Mouse (Mus musculus) ES-E14 (cell line): ENCODE data around the gene Rwdd3. TPM values are rescaled to one million over a fixed set of nuclear protein-coding genes. Genes with fewer than 3 reads are reported as not detected.

Experiments
- DNase-seq: peaks from one replicate; pipeline ENCODE4 v3.0.0-alpha.2; 2013; ENCODE audit warnings: low read depth, low spot score
- H3K27ac ChIP-seq: 2 replicates; pipeline ENCODE4 v1.5.1; 2012; ENCODE audit warnings: low read depth, mild to moderate bottlenecking, low read length, moderate library complexity, mixed read lengths; ENCODE audit not compliant: poor library complexity, insufficient read depth, severe bottlenecking
- H3K36me3 ChIP-seq: 2 replicates; pipeline ENCODE4 v1.6.1; 2012; ENCODE audit warnings: mild to moderate bottlenecking, low read length, moderate library complexity, mixed read lengths; ENCODE audit not compliant: control insufficient read depth, poor library complexity, insufficient read depth, severe bottlenecking
- H3K4me1 ChIP-seq, 2 experiments: fragments of 150-350 bp in 1 of 2; sonication (generic) in 1 of 2; 2 replicates each; pipeline ENCODE4 v1.6.1; 2012; ENCODE audit warnings: low read length in 2 of 2, mild to moderate bottlenecking in 1 of 2, mixed read lengths in 1 of 2; ENCODE audit not compliant: control insufficient read depth in 2 of 2, insufficient read depth in 2 of 2, poor library complexity in 1 of 2
- H3K4me3 ChIP-seq, 2 experiments: fragments of 150-350 bp in 1 of 2; sonication (generic) in 1 of 2; 2 replicates each; pipeline ENCODE4 v1.5.1; 2012; ENCODE audit warnings: low read length in 2 of 2, low read depth in 1 of 2, mild to moderate bottlenecking in 1 of 2, mixed read lengths in 1 of 2; ENCODE audit not compliant: insufficient read depth in 1 of 2, poor library complexity in 1 of 2, severe bottlenecking in 1 of 2
- H3K9ac ChIP-seq: 2 replicates; pipeline ENCODE4 v1.6.1; 2012; ENCODE audit warnings: low read depth, mild to moderate bottlenecking, low read length, mixed read lengths; ENCODE audit not compliant: poor library complexity, insufficient read depth, severe bottlenecking
- H3K9me3 ChIP-seq: fragments of 150-350 bp; sonication (generic); 2 replicates; pipeline ENCODE4 v1.6.1; 2012; ENCODE audit warnings: low read depth, mild to moderate bottlenecking, low read length; ENCODE audit not compliant: control insufficient read depth, insufficient read depth
- CHD2 ChIP-seq: IDR thresholded peaks from 2 replicates; pipeline ENCODE4 v1.6.1; 2014; ENCODE audit warnings: mild to moderate bottlenecking, low read depth, low read length, inconsistent platforms
- HCFC1 ChIP-seq: IDR thresholded peaks from 2 replicates; pipeline ENCODE4 v1.6.1; 2012; ENCODE audit warnings: low read length, inconsistent platforms, borderline replicate concordance; ENCODE audit not compliant: insufficient read depth
- MAFK ChIP-seq: IDR thresholded peaks from 2 replicates; pipeline ENCODE4 v1.6.1; 2014; ENCODE audit warnings: mild to moderate bottlenecking, low read depth, low read length, inconsistent platforms; ENCODE audit not compliant: insufficient read depth
- ZC3H11A ChIP-seq: IDR thresholded peaks from 2 replicates; pipeline ENCODE4 v1.6.1; 2012; ENCODE audit warnings: low read depth, mild to moderate bottlenecking, inconsistent platforms, low read length, borderline replicate concordance
- ZNF384 ChIP-seq: IDR thresholded peaks from 2 replicates; pipeline ENCODE4 v1.6.1; 2012; ENCODE audit warnings: low read depth, low read length, inconsistent platforms
- in situ Hi-C, 2 experiments: fragments of 600-800 bp; cut with MboI; formaldehyde crosslinking; loops; one replicate each; pipeline ENCODE4 v1.15.1; 2025; ENCODE audit warnings: low sequenced_read_pairs in 2 of 2, inconsistent platforms in 1 of 2; ENCODE audit not compliant: unreplicated experiment in 2 of 2
- total RNA-seq: library from RNA; depleted of rRNA; stranded (reverse); fragments of 300-350 nt; gene quantifications from 2 replicates; pipeline ENCODE4 v1.2.3, GENCODE M21; 2012

The Rwdd3 gene
- total RNA-seq, 1 experiment, result 3.7 TPM

- DNase-seq, result no peak
- no peaks in the 10 kb centered on the region for H3K4me1 ChIP-seq
- no peaks in the 10 kb centered on the region for H3K36me3 ChIP-seq
- no peak overlapping the region for H3K9ac ChIP-seq
- no peak for TF ChIP-seq ZNF384
- no peak for TF ChIP-seq MAFK
- no peak overlapping the region for H3K27ac ChIP-seq
- H3K4me3 ChIP-seq, result no peak overlapping the region
- no peaks in the 10 kb centered on the region for H3K9me3 ChIP-seq
- in situ Hi-C loops, result no loop called here
Measured at GRCm38 (mm10) chr3:121187510-121187909, 16.0 kb upstream of the Rwdd3 start.

GRCm38 (mm10) chr3:121186925-121187324 is 15.4 kb upstream of the Rwdd3 start:
- DNase-seq, result no peak
- Histone ChIP-seq H3K9ac (no peak overlapping the region), H3K9me3 (no peaks in the 10 kb centered on the region), H3K4me1 (no peaks in the 10 kb centered on the region), H3K36me3 (no peaks in the 10 kb centered on the region), H3K4me3 (no peak overlapping the region), H3K27ac (no peak overlapping the region)
- in situ Hi-C loops, result no loop called here
- TF ChIP-seq MAFK (no peak), HCFC1 (no peak), ZNF384 (no peak), CHD2 (no peak), ZC3H11A (no peak)

- Histone ChIP-seq H3K36me3 (no peaks in the 10 kb centered on the region), H3K9me3 (no peaks in the 10 kb centered on the region), H3K4me3 (no peak overlapping the region), H3K27ac (no peak overlapping the region), H3K9ac (no peak overlapping the region), H3K4me1 (no peaks in the 10 kb centered on the region)
- no peak for DNase-seq
- TF ChIP-seq CHD2 (no peak), ZNF384 (no peak)
- in situ Hi-C loops, result no loop called here
Measured at GRCm38 (mm10) chr3:121185197-121185596, 13.7 kb upstream of the Rwdd3 start.

DNA sequence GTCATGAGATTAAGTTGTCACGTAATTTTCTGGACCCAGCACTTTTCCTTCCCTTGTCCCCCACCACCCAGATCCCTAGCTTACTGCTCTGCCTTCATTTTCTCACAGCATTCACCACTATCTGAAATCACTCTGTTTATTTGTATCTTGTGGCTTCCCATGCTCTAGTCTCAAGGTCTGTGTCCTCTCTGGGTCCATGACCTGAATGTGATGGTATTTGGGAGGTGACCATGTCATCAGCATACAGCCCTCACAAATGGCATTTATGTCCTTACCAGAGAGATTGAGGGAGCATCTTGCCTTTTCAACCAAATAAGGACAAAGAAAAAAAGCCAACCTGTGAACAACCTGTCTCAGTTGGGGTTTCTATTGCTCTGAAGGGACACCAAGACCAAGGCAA is 4.5 kb upstream of the Rwdd3 start:
- Histone ChIP-seq H3K4me3 (no peak overlapping the region), H3K9me3 (no peaks in the 10 kb centered on the region), H3K9ac (no peak overlapping the region), H3K4me1 (0 out of 4 replicates have a peak, but pooled peaks cover 0 to 3% of the 10 kb centered on the region in 2 experiments), H3K27ac (no peak overlapping the region), H3K36me3 (no peaks in the 10 kb centered on the region)
- no peak for DNase-seq
- no peak for TF ChIP-seq CHD2
- in situ Hi-C loops, result no loop called here

GRCm38 (mm10) chr3:121174248-121174945 is 2.9 kb upstream of the Rwdd3 start:
- Histone ChIP-seq H3K27ac (no peak overlapping the region), H3K9ac (no peak overlapping the region), H3K4me3 (no peak overlapping the region), H3K4me1 (0 out of 4 replicates have a peak, but pooled peaks cover 0 to 3% of the 10 kb centered on the region in 2 experiments), H3K9me3 (no peaks in the 10 kb centered on the region), H3K36me3 (no peaks in the 10 kb centered on the region)
- in situ Hi-C loops, result no loop called here
- no peak for DNase-seq
- TF ChIP-seq CHD2 (no peak), MAFK (no peak), ZNF384 (no peak), HCFC1 (no peak), ZC3H11A (no peak)
